Mouse (Mus musculus): ENCODE results near the gene Iqsec1. TPM values are rescaled to one million over a fixed set of nuclear protein-coding genes. Genes with fewer than 3 reads are reported as not detected.

The Iqsec1 gene
- polyA plus RNA-seq, 1 experiment from 2014 or later, result 29.5 TPM

GRCm38 (mm10) chr6:90703782-90704181 lies 284.7 kb downstream of the Iqsec1 start:
- 58% methylated on average over 2 of the region's 2 CpGs for WGBS
- no peak overlapping the region for H3K4me3 ChIP-seq (replicated peaks; ENCODE audit: low read depth, low read length)
- no peak overlapping the region for H3K9ac ChIP-seq (replicated peaks; ENCODE audit: low read length)
- peak overlapping the region; percentile 49; the same call in 1 of the 2 replicates for H3K27ac ChIP-seq (replicated peaks; ENCODE audit: low read depth, low read length)
- no peak overlapping the region for H3K4me2 ChIP-seq (ENCODE audit: low read length)
- H3K27me3 ChIP-seq (ENCODE audit: control insufficient read depth, insufficient read depth, low read length), result no peaks in the 10 kb centered on the region
- DNase-seq (no peak), ATAC-seq (ENCODE audit: low FRiP score, low TSS enrichment) (no peak)
- H3K36me3 ChIP-seq (ENCODE audit: control insufficient read depth, insufficient read depth, low read length), result no peaks in the 10 kb centered on the region
- no peaks in the 10 kb centered on the region for H3K9me3 ChIP-seq (ENCODE audit: control insufficient read depth, low read length)
- peaks cover 23% of the 10 kb centered on the region for H3K4me1 ChIP-seq (ENCODE audit: control insufficient read depth, insufficient read depth, low read length)

- Histone ChIP-seq H3K9me3 (ENCODE audit: control insufficient read depth, low read length) (no peaks in the 10 kb centered on the region), H3K27me3 (ENCODE audit: control insufficient read depth, insufficient read depth, low read length) (no peaks in the 10 kb centered on the region), H3K27ac (replicated peaks; ENCODE audit: low read depth, low read length) (peak overlapping the region; percentile 49), H3K4me1 (ENCODE audit: control insufficient read depth, insufficient read depth, low read length) (peaks cover 23% of the 10 kb centered on the region), H3K4me3 (replicated peaks; ENCODE audit: low read depth, low read length) (no peak overlapping the region), H3K9ac (replicated peaks; ENCODE audit: low read length) (no peak overlapping the region), H3K4me2 (ENCODE audit: low read length) (no peak overlapping the region), H3K36me3 (ENCODE audit: control insufficient read depth, insufficient read depth, low read length) (no peaks in the 10 kb centered on the region)
- 33% methylated on average over 4 of the region's 4 CpGs for WGBS
- peak; percentile 29 for DNase-seq
- ATAC-seq (ENCODE audit: low FRiP score, low TSS enrichment), result no peak
Observed at GRCm38 (mm10) chr6:90702837-90703735, 285.4 kb downstream of the Iqsec1 start.

GRCm38 (mm10) chr6:90702197-90702596 lies 286.3 kb downstream of the Iqsec1 start:
- Histone ChIP-seq H3K9ac (replicated peaks; ENCODE audit: low read length) (no peak overlapping the region), H3K27ac (replicated peaks; ENCODE audit: low read depth, low read length) (no peak overlapping the region), H3K27me3 (ENCODE audit: control insufficient read depth, insufficient read depth, low read length) (no peaks in the 10 kb centered on the region), H3K4me1 (ENCODE audit: control insufficient read depth, insufficient read depth, low read length) (peaks cover 23% of the 10 kb centered on the region), H3K36me3 (ENCODE audit: control insufficient read depth, insufficient read depth, low read length) (no peaks in the 10 kb centered on the region), H3K4me2 (ENCODE audit: low read length) (no peak overlapping the region), H3K9me3 (ENCODE audit: control insufficient read depth, low read length) (no peaks in the 10 kb centered on the region), H3K4me3 (replicated peaks; ENCODE audit: low read depth, low read length) (no peak overlapping the region)
- no peak for ATAC-seq (ENCODE audit: low FRiP score, low TSS enrichment)
- no peak for DNase-seq

DNA sequence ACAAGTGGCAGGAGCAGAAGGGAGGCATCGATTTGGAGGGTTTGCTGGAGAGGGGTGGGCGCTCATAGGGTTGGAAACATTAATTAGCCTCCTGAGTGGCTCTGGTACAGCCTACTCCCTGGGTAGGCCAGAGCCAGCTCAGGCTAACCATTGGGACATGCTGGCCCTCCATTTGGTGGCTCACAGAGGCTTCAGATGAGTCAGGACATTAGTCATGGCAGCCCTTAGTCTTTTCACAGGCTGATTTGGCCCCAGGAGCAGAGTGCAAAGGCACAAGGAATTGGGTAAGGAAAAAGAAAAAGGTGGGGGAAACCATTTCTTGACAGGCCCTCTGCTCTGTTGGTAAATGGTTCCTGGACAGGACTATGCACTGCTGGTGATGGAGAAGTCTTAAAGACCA lies 287.1 kb downstream of the Iqsec1 start:
- no peak for DNase-seq
- Histone ChIP-seq H3K9me3 (ENCODE audit: control insufficient read depth, low read length) (no peaks in the 10 kb centered on the region), H3K4me1 (ENCODE audit: control insufficient read depth, insufficient read depth, low read length) (peaks cover 18% of the 10 kb centered on the region), H3K36me3 (ENCODE audit: control insufficient read depth, insufficient read depth, low read length) (no peaks in the 10 kb centered on the region), H3K4me3 (replicated peaks; ENCODE audit: low read depth, low read length) (no peak overlapping the region), H3K9ac (replicated peaks; ENCODE audit: low read length) (no peak overlapping the region), H3K27me3 (ENCODE audit: control insufficient read depth, insufficient read depth, low read length) (no peaks in the 10 kb centered on the region), H3K4me2 (ENCODE audit: low read length) (no peak overlapping the region), H3K27ac (replicated peaks; ENCODE audit: low read depth, low read length) (no peak overlapping the region)
- no peak for ATAC-seq (ENCODE audit: low FRiP score, low TSS enrichment)
- 81% methylated on average over 2 of the region's 2 CpGs for WGBS

DNA sequence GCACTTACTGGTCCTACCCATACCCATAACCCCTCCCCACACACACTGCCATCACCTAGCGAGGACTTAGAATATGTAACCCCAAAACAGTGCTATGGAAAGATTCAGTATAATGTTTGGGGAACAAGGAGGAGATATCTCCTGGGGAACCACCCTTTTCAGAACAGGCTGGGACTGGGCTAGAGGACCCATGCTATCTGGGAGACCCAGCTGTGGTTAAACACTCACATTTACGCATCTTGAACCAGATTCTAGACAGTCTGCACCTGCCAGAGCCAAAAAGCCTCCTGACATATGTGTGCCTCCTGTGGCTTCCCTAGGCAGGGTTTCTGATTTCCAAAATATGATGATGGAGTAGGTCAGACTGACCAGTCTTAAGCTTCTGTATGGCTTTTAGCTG lies 287.7 kb downstream of the Iqsec1 start:
- H3K36me3 ChIP-seq (ENCODE audit: control insufficient read depth, insufficient read depth, low read length), result no peaks in the 10 kb centered on the region
- WGBS, result 90% methylated on average over 2 of the region's 2 CpGs
- no peak overlapping the region for H3K27ac ChIP-seq (replicated peaks; ENCODE audit: low read depth, low read length)
- H3K4me3 ChIP-seq (replicated peaks; ENCODE audit: low read depth, low read length), result no peak overlapping the region
- no peaks in the 10 kb centered on the region for H3K27me3 ChIP-seq (ENCODE audit: control insufficient read depth, insufficient read depth, low read length)
- DNase-seq, result no peak
- H3K4me1 ChIP-seq (ENCODE audit: control insufficient read depth, insufficient read depth, low read length), result peaks cover 18% of the 10 kb centered on the region
- no peak overlapping the region for H3K9ac ChIP-seq (replicated peaks; ENCODE audit: low read length)
- no peak overlapping the region for H3K4me2 ChIP-seq (ENCODE audit: low read length)
- ATAC-seq (ENCODE audit: low FRiP score, low TSS enrichment), result no peak
- no peaks in the 10 kb centered on the region for H3K9me3 ChIP-seq (ENCODE audit: control insufficient read depth, low read length)

DNA sequence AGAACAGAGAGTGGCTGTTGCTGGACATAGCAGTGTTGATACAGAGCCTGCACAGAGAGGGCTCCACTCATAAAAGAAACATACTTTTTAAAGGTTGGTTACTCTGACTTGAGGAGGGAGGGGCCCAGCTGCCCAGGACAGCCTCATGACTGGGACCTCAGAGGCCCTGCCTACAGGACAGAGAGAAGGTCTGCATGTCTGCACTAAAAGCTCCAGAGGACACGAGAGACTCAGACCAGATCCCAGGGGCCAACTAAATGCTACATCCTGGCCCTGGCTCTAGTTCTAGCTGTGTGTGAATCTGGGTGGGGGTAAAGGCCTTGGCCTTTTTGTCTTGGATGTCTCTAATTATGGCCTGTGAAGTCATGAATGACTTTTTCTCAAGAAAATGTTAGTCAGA lies 288.4 kb downstream of the Iqsec1 start:
- no peaks in the 10 kb centered on the region for H3K36me3 ChIP-seq (ENCODE audit: control insufficient read depth, insufficient read depth, low read length)
- H3K4me1 ChIP-seq (ENCODE audit: control insufficient read depth, insufficient read depth, low read length), result peaks cover 18% of the 10 kb centered on the region
- 71% methylated on average over 1 of the region's 1 CpGs for WGBS
- ATAC-seq (ENCODE audit: low FRiP score, low TSS enrichment) (no peak), DNase-seq (no peak)
- no peak overlapping the region for H3K9ac ChIP-seq (replicated peaks; ENCODE audit: low read length)
- no peaks in the 10 kb centered on the region for H3K9me3 ChIP-seq (ENCODE audit: control insufficient read depth, low read length)
- no peak overlapping the region for H3K4me3 ChIP-seq (replicated peaks; ENCODE audit: low read depth, low read length)
- H3K27ac ChIP-seq (replicated peaks; ENCODE audit: low read depth, low read length), result no peak overlapping the region
- H3K27me3 ChIP-seq (ENCODE audit: control insufficient read depth, insufficient read depth, low read length), result no peaks in the 10 kb centered on the region
- H3K4me2 ChIP-seq (ENCODE audit: low read length), result no peak overlapping the region

GRCm38 (mm10) chr6:90698843-90699242 lies 289.6 kb downstream of the Iqsec1 start:
- peaks cover 9% of the 10 kb centered on the region for H3K36me3 ChIP-seq (ENCODE audit: control insufficient read depth, insufficient read depth, low read length)
- peaks cover 12% of the 10 kb centered on the region for H3K4me1 ChIP-seq (ENCODE audit: control insufficient read depth, insufficient read depth, low read length)
- no peak overlapping the region for H3K4me2 ChIP-seq (ENCODE audit: low read length)
- no peaks in the 10 kb centered on the region for H3K27me3 ChIP-seq (ENCODE audit: control insufficient read depth, insufficient read depth, low read length)
- 53% methylated on average over 6 of the region's 6 CpGs for WGBS
- ATAC-seq (ENCODE audit: low FRiP score, low TSS enrichment) (no peak), DNase-seq (no peak)
- no peak overlapping the region for H3K27ac ChIP-seq (replicated peaks; ENCODE audit: low read depth, low read length)
- H3K9me3 ChIP-seq (ENCODE audit: control insufficient read depth, low read length), result no peaks in the 10 kb centered on the region
- no peak overlapping the region for H3K4me3 ChIP-seq (replicated peaks; ENCODE audit: low read depth, low read length)
- H3K9ac ChIP-seq (replicated peaks; ENCODE audit: low read length), result no peak overlapping the region

DNA sequence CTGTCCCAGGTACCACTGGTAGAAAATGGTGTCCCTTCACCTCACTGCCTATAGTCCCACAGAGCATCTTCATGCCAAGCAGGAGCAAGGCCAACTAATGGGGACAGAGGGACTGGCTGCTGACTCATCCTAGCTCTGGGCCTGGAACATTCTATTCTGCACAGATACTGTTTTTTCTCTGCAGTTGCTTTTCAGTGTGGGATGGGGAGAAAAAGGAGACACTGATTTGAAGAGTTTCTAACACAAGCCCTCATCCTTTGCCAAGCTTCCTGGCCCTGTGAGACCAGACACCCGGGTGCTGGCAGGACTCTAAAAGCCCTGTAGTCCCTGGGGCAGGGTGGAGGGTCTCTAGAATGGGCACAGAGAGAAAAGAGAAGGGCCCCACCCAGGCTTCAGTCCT lies 292.7 kb downstream of the Iqsec1 start:
- Histone ChIP-seq H3K4me1 (ENCODE audit: control insufficient read depth, insufficient read depth, low read length) (no peaks in the 10 kb centered on the region; the same call in 1 of the 2 replicates), H3K27ac (replicated peaks; ENCODE audit: low read depth, low read length) (no peak overlapping the region; the same call in 1 of the 2 replicates), H3K9ac (replicated peaks; ENCODE audit: low read length) (no peak overlapping the region), H3K4me3 (replicated peaks; ENCODE audit: low read depth, low read length) (no peak overlapping the region), H3K9me3 (ENCODE audit: control insufficient read depth, low read length) (no peaks in the 10 kb centered on the region), H3K36me3 (ENCODE audit: control insufficient read depth, insufficient read depth, low read length) (peaks cover 37% of the 10 kb centered on the region), H3K27me3 (ENCODE audit: control insufficient read depth, insufficient read depth, low read length) (no peaks in the 10 kb centered on the region), H3K4me2 (ENCODE audit: low read length) (no peak overlapping the region)
- DNase-seq (no peak), ATAC-seq (ENCODE audit: low FRiP score, low TSS enrichment) (no peak)
- WGBS, result 90% methylated on average over 1 of the region's 1 CpGs

GRCm38 (mm10) chr6:90692404-90692803 lies 296.1 kb downstream of the Iqsec1 start:
- no peak overlapping the region for H3K4me3 ChIP-seq (replicated peaks; ENCODE audit: low read depth, low read length)
- peaks cover 63% of the 10 kb centered on the region for H3K36me3 ChIP-seq (ENCODE audit: control insufficient read depth, insufficient read depth, low read length)
- H3K4me1 ChIP-seq (ENCODE audit: control insufficient read depth, insufficient read depth, low read length), result no peaks in the 10 kb centered on the region
- ATAC-seq (ENCODE audit: low FRiP score, low TSS enrichment) (no peak), DNase-seq (no peak)
- H3K4me2 ChIP-seq (ENCODE audit: low read length), result no peak overlapping the region
- H3K9me3 ChIP-seq (ENCODE audit: control insufficient read depth, low read length), result no peaks in the 10 kb centered on the region
- H3K27ac ChIP-seq (replicated peaks; ENCODE audit: low read depth, low read length), result no peak overlapping the region
- 93% methylated on average over 2 of the region's 2 CpGs for WGBS
- H3K27me3 ChIP-seq (ENCODE audit: control insufficient read depth, insufficient read depth, low read length), result no peaks in the 10 kb centered on the region
- H3K9ac ChIP-seq (replicated peaks; ENCODE audit: low read length), result no peak overlapping the region

All from midbrain, embryonic 14.5 days (tissue).